Mouse (Mus musculus) cerebellum, adult 2 months (tissue): ENCODE results near the gene Cenps. TPM values are rescaled to one million over a fixed set of nuclear protein-coding genes. Genes with fewer than 3 reads are reported as not detected.
A peak's percentile ranks its signal among the peaks of the same experiment; 100 is the strongest.

Experiments
- DNase-seq, 2 experiments: peaks; one replicate each; pipeline ENCODE4 v3.0.0; 2021
- H3K27ac ChIP-seq: fragments of 200-500 bp; 2 replicates; pipeline ENCODE4 v1.5.1; 2012; ENCODE audit warnings: low read length, control low read depth, inconsistent platforms; ENCODE audit not compliant: insufficient read depth
- H3K27me3 ChIP-seq: fragments of 200-500 bp; 2 replicates; pipeline ENCODE4 v1.6.1; 2012; ENCODE audit warnings: inconsistent platforms, mild to moderate bottlenecking, low read length, moderate library complexity; ENCODE audit not compliant: control insufficient read depth, insufficient read depth
- H3K4me1 ChIP-seq: fragments of 200-500 bp; 2 replicates; pipeline ENCODE4 v1.6.1; 2011; ENCODE audit warnings: low read length; ENCODE audit not compliant: control insufficient read depth, insufficient read depth
- H3K4me3 ChIP-seq: fragments of 200-500 bp; replicated peaks from 2 replicates; pipeline ENCODE3; 2011; ENCODE audit warnings: mild to moderate bottlenecking, low read depth, low read length, control low read depth; ENCODE audit not compliant: insufficient read depth
- CTCF ChIP-seq: fragments of 200-500 bp; IDR thresholded peaks from 2 replicates; pipeline ENCODE4 v1.5.1; 2011; ENCODE audit warnings: low read depth, mild to moderate bottlenecking, control low read depth, low read length, moderate library complexity, borderline replicate concordance; ENCODE audit not compliant: insufficient read depth
- POLR2A ChIP-seq: fragments of 200-500 bp; IDR thresholded peaks from 2 replicates; pipeline ENCODE4 v1.6.1; 2011; ENCODE audit warnings: low read length, control low read depth, borderline replicate concordance; ENCODE audit not compliant: insufficient read depth
- WGBS: fragments of 180-500 bp; shearing (Covaris S2); methylation state at CpG from one replicate; pipeline ENCODE4 v1.1.7; 2018; 5-methylcytosine and 5-hydroxymethylcytosine counted together
- polyA plus RNA-seq: library from polyadenylated mRNA; depleted of rRNA; stranded (reverse); fragments of >200 nt; gene quantifications from 2 replicates; pipeline ENCODE4 v1.2.3, GENCODE M21; 2012

Gene Cenps
- polyA plus RNA-seq, 1 experiment, result 6.3 TPM

DNA sequence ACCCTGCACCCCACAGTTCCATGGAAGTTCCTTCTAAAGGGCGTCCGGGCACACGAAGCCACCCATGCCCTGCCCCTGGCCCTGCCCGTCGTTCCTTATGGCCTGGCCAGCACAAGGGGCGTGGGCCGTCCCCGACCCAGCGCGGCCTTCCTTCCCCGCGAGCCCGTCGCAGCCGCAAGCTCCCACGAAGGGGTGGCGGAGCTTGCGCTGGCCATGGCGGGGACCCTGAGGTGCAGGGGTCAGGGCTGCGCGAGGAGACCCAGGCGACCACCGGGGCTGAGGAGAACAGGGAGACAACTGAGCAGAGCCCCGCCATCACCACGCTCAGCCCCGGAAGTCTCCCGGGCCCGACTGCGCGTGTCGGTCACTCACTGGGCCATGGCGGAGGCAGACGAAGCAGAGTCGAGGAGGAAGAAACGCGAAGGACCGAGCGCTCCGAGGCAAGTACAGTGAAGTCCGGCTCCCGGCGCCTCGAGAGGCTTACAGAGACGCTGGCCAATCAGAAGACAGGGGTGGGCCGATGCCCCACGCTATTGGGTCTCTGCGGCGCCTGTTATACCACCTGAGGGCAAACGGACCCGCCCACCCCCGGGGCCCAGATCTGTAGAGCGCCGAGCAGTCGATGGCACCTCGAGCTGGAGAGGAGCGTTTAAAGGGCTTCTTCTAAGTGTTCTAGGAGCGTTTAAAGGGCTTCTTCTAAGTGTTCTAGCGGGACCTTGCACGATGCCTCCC is 29.0 kb upstream of the Cenps start, which contains the start of gene Pgd:
Gene Pgd (minus strand): TSS at position 557 of the 732 bp plus-strand sequence.
- under 1% methylated on average over 59 of the region's 59 CpGs for WGBS
- TF ChIP-seq POLR2A (peak; percentile 75), CTCF (no peak)
- Histone ChIP-seq H3K4me3 (peak within 1 kb of the TSS; percentile 73), H3K4me1 (no peaks in the 10 kb centered on the region), H3K27me3 (no peaks in the 10 kb centered on the region), H3K27ac (peak within 1 kb of the TSS; percentile 0; the same call in 1 of the 2 replicates)
- peak; percentile 96 for DNase-seq

DNA sequence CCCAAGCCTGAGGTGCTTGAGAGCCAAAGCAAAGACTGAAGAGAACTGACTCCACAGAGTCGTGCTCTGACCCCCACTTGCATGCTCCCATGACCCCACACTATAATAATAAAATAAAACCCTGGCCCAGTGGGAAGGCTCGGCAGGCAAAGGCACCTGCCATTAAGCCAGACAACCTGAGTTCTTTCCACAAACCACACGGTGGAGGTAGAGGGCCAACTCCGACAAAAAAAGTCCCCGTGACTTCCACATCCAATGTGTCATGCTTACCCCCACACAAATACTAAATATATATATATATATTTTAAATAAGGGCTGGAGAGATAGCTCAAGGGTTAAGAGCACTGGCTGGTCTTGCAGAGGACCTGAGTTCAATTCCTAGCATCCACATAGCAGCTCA is 26.7 kb upstream of the Cenps start:
- TF ChIP-seq CTCF (no peak), POLR2A (no peak)
- Histone ChIP-seq H3K27ac (no peak overlapping the region), H3K4me1 (no peaks in the 10 kb centered on the region), H3K4me3 (no peak overlapping the region), H3K27me3 (no peaks in the 10 kb centered on the region)
- WGBS, result 73% methylated on average over 5 of the region's 5 CpGs
- no peak for DNase-seq

DNA sequence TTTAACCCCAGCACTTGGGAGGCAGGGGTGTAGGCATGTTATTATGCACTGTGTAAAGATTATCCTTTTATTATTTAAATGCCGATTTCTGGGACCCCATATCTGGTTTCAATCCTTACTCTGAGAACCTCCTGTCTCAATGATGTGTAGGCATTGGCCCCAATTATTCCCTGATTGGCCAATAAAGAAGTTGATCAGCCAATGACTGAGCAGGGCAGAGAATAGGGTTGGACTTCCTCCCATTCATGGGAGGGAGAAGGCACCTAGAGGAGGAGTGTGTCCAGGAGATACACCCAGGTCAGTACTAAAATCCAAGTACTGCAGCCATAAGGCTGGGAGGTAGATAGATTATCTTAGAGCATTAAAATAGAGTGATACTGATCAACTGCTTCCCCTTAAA is 25.8 kb upstream of the Cenps start:
- no peak overlapping the region for H3K27ac ChIP-seq

DNA sequence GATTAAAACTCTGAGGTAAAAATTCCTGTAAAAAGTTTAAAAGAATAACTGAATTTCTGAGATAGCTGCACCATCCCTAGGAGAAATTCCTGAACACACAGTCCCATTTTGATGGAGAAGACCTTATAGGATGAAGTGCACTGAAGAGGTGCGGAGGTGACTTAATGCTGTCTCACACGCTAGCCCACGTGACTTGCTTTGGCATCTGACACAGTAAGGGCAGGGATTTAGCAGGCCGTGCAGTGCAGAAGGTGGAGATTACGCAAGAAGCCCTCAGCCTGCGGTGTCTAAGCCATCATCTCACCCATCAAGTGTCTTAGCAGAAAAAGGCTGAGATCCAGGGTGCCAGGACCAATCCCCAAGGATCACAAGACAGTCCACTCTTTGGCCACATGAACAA is 23.7 kb upstream of the Cenps start:
- 91% methylated on average over 6 of the region's 6 CpGs for WGBS

More for the DNA sequence above, 25.8 kb upstream of the Cenps start:
- TF ChIP-seq CTCF (no peak), POLR2A (no peak)
- DNase-seq, result no peak
- Histone ChIP-seq H3K4me1 (no peaks in the 10 kb centered on the region), H3K27me3 (no peaks in the 10 kb centered on the region), H3K4me3 (no peak overlapping the region)
- 62% methylated on average over 1 of the region's 1 CpGs for WGBS

DNA sequence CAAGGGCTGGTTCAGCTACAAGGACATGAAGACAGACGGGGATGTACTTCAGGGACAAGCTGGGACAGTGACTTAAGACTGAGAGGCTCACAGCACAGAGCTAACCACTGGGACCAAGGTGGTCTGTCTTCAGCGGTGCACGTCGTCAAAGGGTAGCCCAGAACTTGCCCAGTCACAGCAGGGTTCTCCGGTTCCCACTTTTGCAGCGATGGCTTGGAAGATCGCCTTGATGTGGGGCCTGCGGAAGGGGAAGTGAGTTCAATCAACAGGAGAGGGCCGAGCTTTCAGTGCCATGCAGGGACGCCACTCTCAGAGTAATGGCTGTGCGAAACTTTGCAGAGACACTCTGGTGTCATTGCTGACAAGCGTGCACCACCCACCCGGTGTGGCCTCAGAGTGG is 22.5 kb upstream of the Cenps start:
- no peak for TF ChIP-seq POLR2A
- no peak for TF ChIP-seq CTCF
- Histone ChIP-seq H3K4me1 (no peaks in the 10 kb centered on the region), H3K27me3 (no peaks in the 10 kb centered on the region), H3K4me3 (no peak overlapping the region), H3K27ac (no peak overlapping the region)
- DNase-seq, result no peak
- WGBS, result 66% methylated on average over 13 of the region's 13 CpGs

More for the DNA sequence above, 23.7 kb upstream of the Cenps start:
- no peak overlapping the region for H3K4me3 ChIP-seq
- no peak overlapping the region for H3K27ac ChIP-seq
- H3K27me3 ChIP-seq, result no peaks in the 10 kb centered on the region
- TF ChIP-seq CTCF, result no peak
- no peaks in the 10 kb centered on the region for H3K4me1 ChIP-seq
- DNase-seq, result no peak

DNA sequence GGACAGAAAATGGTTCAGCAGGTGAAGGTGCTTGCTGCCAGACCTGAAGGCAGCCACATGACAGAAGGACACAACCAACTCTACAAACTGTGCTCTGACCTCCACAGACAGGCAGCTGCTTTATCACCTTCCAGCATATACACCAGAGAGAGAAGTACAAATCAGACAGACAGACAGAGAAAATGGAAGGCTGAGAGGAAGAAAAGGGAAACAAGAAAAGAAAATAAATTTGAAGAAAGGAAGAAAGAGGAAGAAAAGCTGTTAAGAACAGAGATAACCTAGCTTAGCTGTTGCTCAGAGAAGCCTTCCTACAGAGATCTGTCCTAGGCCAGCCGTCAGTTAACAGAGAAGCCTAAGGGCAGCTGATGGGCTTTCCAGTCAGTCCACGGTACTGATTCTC is 21.8 kb upstream of the Cenps start:
- WGBS, result 94% methylated on average over 2 of the region's 2 CpGs
- Histone ChIP-seq H3K4me3 (no peak overlapping the region), H3K4me1 (no peaks in the 10 kb centered on the region), H3K27me3 (no peaks in the 10 kb centered on the region), H3K27ac (no peak overlapping the region)
- TF ChIP-seq POLR2A (no peak), CTCF (no peak)
- no peak for DNase-seq

DNA sequence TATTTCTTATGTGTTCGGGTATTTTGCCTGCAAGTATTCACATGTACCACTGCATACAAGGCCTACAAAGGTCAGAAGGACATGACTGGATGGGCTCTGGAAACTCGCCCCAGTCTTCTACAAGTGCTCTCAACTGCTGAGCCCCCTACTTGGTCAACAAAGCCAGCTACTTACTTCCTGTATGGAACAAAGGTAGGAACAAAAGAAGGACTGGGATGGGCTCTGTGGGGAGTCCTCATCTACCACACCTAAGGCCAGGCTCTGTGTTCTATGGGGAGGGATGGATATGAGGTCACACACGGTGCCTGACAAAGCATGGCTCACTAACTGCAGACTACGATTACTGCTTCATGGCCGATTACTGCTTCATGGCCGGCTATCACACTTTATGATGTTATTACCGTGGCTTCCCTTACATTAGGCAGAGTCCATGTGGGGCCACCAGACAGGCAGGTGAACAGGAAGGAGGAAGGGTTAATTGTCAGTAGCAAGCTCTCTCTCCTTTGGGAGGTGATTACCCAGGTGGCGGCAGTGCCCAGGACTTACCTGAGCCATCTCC is 20.1 kb upstream of the Cenps start:
- TF ChIP-seq CTCF, result no peak
- no peak for TF ChIP-seq POLR2A
- H3K4me1 ChIP-seq, result no peaks in the 10 kb centered on the region
- H3K4me3 ChIP-seq, result no peak overlapping the region
- H3K27ac ChIP-seq, result no peak overlapping the region
- no peak for DNase-seq
- H3K27me3 ChIP-seq, result no peaks in the 10 kb centered on the region
- 89% methylated on average over 8 of the region's 8 CpGs for WGBS

DNA sequence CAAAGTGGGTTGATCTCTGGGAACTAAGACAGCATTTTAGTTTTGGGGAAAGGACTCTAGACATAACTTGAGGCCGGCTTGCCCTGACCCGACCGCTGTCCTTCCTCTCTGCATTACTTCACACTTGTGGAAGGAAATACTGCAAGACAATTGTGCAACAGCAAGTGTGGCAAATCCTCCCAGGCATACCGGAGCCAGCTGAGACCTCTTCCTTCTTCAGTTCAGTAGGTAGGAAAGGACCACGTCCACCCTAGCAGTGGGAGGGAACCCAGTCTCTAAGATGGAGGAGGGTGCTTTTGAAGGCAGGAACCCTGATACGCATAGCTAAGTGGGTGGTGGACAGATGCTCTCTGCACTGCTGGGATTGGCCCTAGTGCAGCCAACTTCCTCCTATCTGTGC is 18.3 kb upstream of the Cenps start:
- no peaks in the 10 kb centered on the region for H3K4me1 ChIP-seq
- no peak for DNase-seq
- H3K27me3 ChIP-seq, result no peaks in the 10 kb centered on the region
- TF ChIP-seq CTCF, result no peak
- TF ChIP-seq POLR2A, result no peak
- H3K27ac ChIP-seq, result no peak overlapping the region
- WGBS, result 93% methylated on average over 6 of the region's 6 CpGs
- H3K4me3 ChIP-seq, result no peak overlapping the region
